In the genomic region with DNA sequence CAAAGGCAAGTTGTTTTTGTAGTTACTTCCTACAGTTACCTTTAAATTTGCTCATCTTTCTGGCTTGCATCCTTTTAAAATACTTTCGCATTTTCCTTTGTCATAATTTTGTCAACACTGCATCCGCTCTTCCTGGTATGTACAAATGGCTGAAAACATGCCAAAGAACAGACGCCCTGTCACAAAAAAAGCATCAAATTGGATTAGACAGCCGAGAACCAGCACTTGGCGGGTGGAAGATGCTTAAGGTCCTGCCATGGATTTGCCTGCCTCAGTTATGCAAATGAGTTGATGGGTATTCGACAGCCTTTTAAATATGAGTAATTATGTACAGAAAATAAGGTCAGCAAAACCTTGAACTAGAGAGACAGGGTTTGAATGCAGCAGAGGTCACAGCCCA, we compare ENCODE assay signal across 10 mouse cellular contexts.
A peak's percentile ranks its signal among the peaks of the same experiment; 100 is the strongest.
DNase-seq lines count a peak whose midpoint lies in the region; ATAC-seq and TF ChIP-seq lines count a peak whose summit lies in the region.
"Had no signal": no experiment of that assay in that cellular context is flagged by ENCODE, and none has a peak within 500 bp of the region (broad histone marks: within the 10 kb centered on the region; RNA-seq: fewer than 3 reads in every experiment).

No protein-coding gene starts in this region.

- no peak overlapping the region for H3K27ac ChIP-seq in kidney, embryonic 14.5 days (ENCODE audit: low read depth, low read length)
- no peak overlapping the region for H3K27ac ChIP-seq in cerebellum, adult 2 months (ENCODE audit: insufficient read depth, low read length)
- H3K27ac ChIP-seq in forebrain, embryonic 16.5 days (ENCODE audit: low read length), result peak overlapping the region; percentile 67
- peak overlapping the region; percentile 76 for H3K27ac ChIP-seq in midbrain, embryonic 15.5 days
- H3K27ac ChIP-seq: embryonic facial prominence, embryonic 10.5 days; heart, embryonic 10.5 days had no signal

- H3K4me2 ChIP-seq in kidney, embryonic 14.5 days (replicated peaks; ENCODE audit: low read depth, low read length), result no peak overlapping the region
- no peak overlapping the region for H3K4me2 ChIP-seq in forebrain, embryonic 16.5 days (ENCODE audit: low read length)
- H3K4me2 ChIP-seq in midbrain, embryonic 15.5 days, result 0 out of 2 replicates have a peak overlapping the region, but pooled peaks have one; percentile 3

- no peaks in the 10 kb centered on the region for H3K4me1 ChIP-seq in kidney, embryonic 14.5 days (ENCODE audit: control insufficient read depth, insufficient read depth, low read length)
- H3K4me1 ChIP-seq in cerebellum, adult 2 months (ENCODE audit: control insufficient read depth, insufficient read depth, low read length), result peaks cover 9% of the 10 kb centered on the region
- H3K4me1 ChIP-seq in forebrain, embryonic 16.5 days (replicated peaks; ENCODE audit: control insufficient read depth, insufficient read depth, low read length), result peaks cover 15% of the 10 kb centered on the region
- peaks cover 27% of the 10 kb centered on the region for H3K4me1 ChIP-seq in midbrain, embryonic 15.5 days
- H3K4me1 ChIP-seq: heart, embryonic 10.5 days had no signal

- H3K4me3 ChIP-seq in kidney, embryonic 14.5 days (ENCODE audit: low read length), result no peak overlapping the region
- H3K4me3 ChIP-seq in cerebellum, adult 2 months (replicated peaks; ENCODE audit: insufficient read depth, low read depth, low read length), result no peak overlapping the region
- H3K4me3 ChIP-seq in forebrain, embryonic 16.5 days (replicated peaks; ENCODE audit: low read length), result no peak overlapping the region
- H3K4me3 ChIP-seq in midbrain, embryonic 15.5 days, result no peak overlapping the region
- H3K4me3 ChIP-seq: embryonic facial prominence, embryonic 10.5 days; heart, embryonic 10.5 days had no signal

- 86% methylated on average over 6 of the region's 6 CpGs for whole genome bisulfite sequencing in kidney, embryonic 14.5 days
- WGBS in cerebellum, adult 2 months, result 6% methylated on average over 6 of the region's 6 CpGs
- WGBS in forebrain, embryonic 16.5 days, result 19% methylated on average over 6 of the region's 6 CpGs
- WGBS in midbrain, embryonic 15.5 days, result 25% methylated on average over 6 of the region's 6 CpGs

- no peak overlapping the region for H3K9ac ChIP-seq in kidney, embryonic 14.5 days (ENCODE audit: low read depth, low read length)
- H3K9ac ChIP-seq in forebrain, embryonic 16.5 days (replicated peaks; ENCODE audit: low read depth, low read length), result no peak overlapping the region
- 0 out of 2 replicates have a peak overlapping the region, but pooled peaks have one; percentile 19 for H3K9ac ChIP-seq in midbrain, embryonic 15.5 days

- no peak for TF ChIP-seq POLR2A in cerebellum, adult 2 months (IDR thresholded peaks at IDR 0.05; ENCODE audit: borderline replicate concordance, insufficient read depth, low read length)

- no peak for ATAC-seq in kidney, embryonic 14.5 days (ENCODE audit: low FRiP score, low TSS enrichment)
- peak; percentile 49 for ATAC-seq in forebrain, embryonic 16.5 days
- peak; percentile 55 for ATAC-seq in midbrain, embryonic 15.5 days (replicated peaks)
- no peak for ATAC-seq in frontal cortex, adult (ENCODE audit: low TSS enrichment)

- no peaks in the 10 kb centered on the region for H3K36me3 ChIP-seq in kidney, embryonic 14.5 days (ENCODE audit: control insufficient read depth, insufficient read depth, low read length)
- H3K36me3 ChIP-seq in forebrain, embryonic 16.5 days (ENCODE audit: control insufficient read depth, insufficient read depth), result no peaks in the 10 kb centered on the region
- no peaks in the 10 kb centered on the region for H3K36me3 ChIP-seq in midbrain, embryonic 15.5 days (replicated peaks)
- H3K36me3 ChIP-seq: embryonic facial prominence, embryonic 10.5 days; heart, embryonic 10.5 days had no signal

- H3K27me3 ChIP-seq in kidney, embryonic 14.5 days (ENCODE audit: control insufficient read depth, insufficient read depth, low read length), result no peaks in the 10 kb centered on the region
- no peaks in the 10 kb centered on the region for H3K27me3 ChIP-seq in cerebellum, adult 2 months (ENCODE audit: control insufficient read depth, insufficient read depth, low read length)
- H3K27me3 ChIP-seq in forebrain, embryonic 16.5 days (replicated peaks; ENCODE audit: control insufficient read depth, insufficient read depth, low read length), result no peaks in the 10 kb centered on the region
- no peaks in the 10 kb centered on the region for H3K27me3 ChIP-seq in midbrain, embryonic 15.5 days (replicated peaks)

- no peaks in the 10 kb centered on the region for H3K9me3 ChIP-seq in kidney, embryonic 14.5 days (ENCODE audit: control insufficient read depth, low read length)
- H3K9me3 ChIP-seq in forebrain, embryonic 16.5 days (ENCODE audit: control insufficient read depth, low read length), result no peaks in the 10 kb centered on the region
- no peaks in the 10 kb centered on the region for H3K9me3 ChIP-seq in midbrain, embryonic 15.5 days
- H3K9me3 ChIP-seq: embryonic facial prominence, embryonic 10.5 days; heart, embryonic 10.5 days had no signal

- TF ChIP-seq CTCF in cerebellum, adult 2 months (IDR thresholded peaks at IDR 0.05; ENCODE audit: borderline replicate concordance, insufficient read depth, low read depth, low read length), result no peak

- DNase-seq in kidney, adult 9 months, result peak; percentile 13
- DNase-seq in cerebellum, adult 2 months, result peak; percentile 29 to 72
- no peak for DNase-seq in adrenal gland, postnatal 36 days
- DNase-seq in heart, adult 18-20 months, result no peak

Comparison
In these comparisons a context has a peak if more than half of its experiments do, and no peak if none do; other contexts are left out.
1. DNase-seq: peak in kidney, adult 9 months (single experiment) and cerebellum, adult 2 months (2 of 2); none in adrenal gland, postnatal 36 days (0 of 2) and heart, adult 18-20 months (0 of 2).
2. ATAC-seq: peak in forebrain, embryonic 16.5 days (single experiment) and midbrain, embryonic 15.5 days (single experiment); none in kidney, embryonic 14.5 days (single experiment) and frontal cortex, adult (single experiment).
3. H3K27ac ChIP-seq: peak in forebrain, embryonic 16.5 days (single experiment) and midbrain, embryonic 15.5 days (single experiment); none in kidney, embryonic 14.5 days (single experiment) and cerebellum, adult 2 months (single experiment).